Mouse (Mus musculus) forebrain, embryonic 15.5 days (tissue): ENCODE measurements at regions not wholly inside any gene's neighbourhood (a gene's known extent, or its start where the extent isn't known, plus 50 kb on each side); places are given as distances from the start of the nearest gene placed in this dataset.
A peak's percentile ranks its signal among the peaks of the same experiment; 100 is the strongest.
"Not testable (repeated sequence)": the region's sequence is repeated elsewhere in the genome, so short reads cannot be mapped to it uniquely, and the experiment has no call there.

Experiments used
- ATAC-seq: fragments of 200-750 bp; cut with Nextera tagmentation; replicated peaks from 2 replicates; pipeline ENCODE4 v1.8.0; 2017; ENCODE audit warnings: mild to moderate bottlenecking, moderate TSS enrichment, moderate library complexity
- H3K27ac ChIP-seq: fragments of 300-500 bp; sonication (generic); replicated peaks from 2 replicates; pipeline ENCODE4 v1.5.1; 2015; ENCODE audit warnings: mild to moderate bottlenecking, inconsistent platforms
- H3K27me3 ChIP-seq: fragments of 300-500 bp; sonication (generic); 2 replicates; pipeline ENCODE4 v1.6.1; 2015; ENCODE audit warnings: inconsistent platforms
- H3K36me3 ChIP-seq: fragments of 300-500 bp; sonication (generic); 2 replicates; pipeline ENCODE4 v1.6.1; 2015; ENCODE audit warnings: mild to moderate bottlenecking, inconsistent platforms
- H3K4me1 ChIP-seq: fragments of 300-500 bp; sonication (generic); 2 replicates; pipeline ENCODE4 v1.6.1; 2015; ENCODE audit warnings: inconsistent platforms
- H3K4me2 ChIP-seq: fragments of 300-500 bp; sonication (generic); replicated peaks from 2 replicates; pipeline ENCODE4 v1.6.1; 2015; ENCODE audit warnings: mild to moderate bottlenecking, inconsistent platforms
- H3K4me3 ChIP-seq: fragments of 300-500 bp; sonication (generic); 2 replicates; pipeline ENCODE4 v1.5.1; 2015; ENCODE audit warnings: mild to moderate bottlenecking, inconsistent platforms
- H3K9ac ChIP-seq: fragments of 300-500 bp; sonication (generic); replicated peaks from 2 replicates; pipeline ENCODE4 v1.6.1; 2015; ENCODE audit warnings: mild to moderate bottlenecking, inconsistent platforms
- H3K9me3 ChIP-seq: fragments of 300-500 bp; sonication (generic); 2 replicates; pipeline ENCODE4 v1.6.1; 2016; ENCODE audit warnings: inconsistent platforms
- WGBS: fragments of 180-500 bp; shearing (Covaris S2); methylation state at CpG from one replicate; pipeline ENCODE4 v1.1.7; 2015; ENCODE audit warnings: mixed read lengths; 5-methylcytosine and 5-hydroxymethylcytosine counted together

- Histone ChIP-seq H3K4me1 (0 out of 2 replicates have a peak, but pooled peaks cover 3% of the 10 kb centered on the region), H3K4me3 (no peak overlapping the region), H3K27me3 (no peaks in the 10 kb centered on the region), H3K9me3 (no peaks in the 10 kb centered on the region), H3K27ac (no peak overlapping the region; the same call in 1 of the 2 replicates), H3K9ac (no peak overlapping the region), H3K4me2 (no peak overlapping the region), H3K36me3 (no peaks in the 10 kb centered on the region)
- WGBS: 68% methylated on average over 9 of the region's 9 CpGs
- no peak for ATAC-seq
Measured at GRCm38 (mm10) chr15:92973651-92974229, 301.2 kb downstream of the Gxylt1 start.

GRCm38 (mm10) chr15:92965556-92965955, 309.4 kb downstream of the Gxylt1 start:
- no peak overlapping the region for H3K4me3 ChIP-seq
- no peaks in the 10 kb centered on the region for H3K36me3 ChIP-seq
- H3K27me3 ChIP-seq: no peaks in the 10 kb centered on the region
- no peak for ATAC-seq
- H3K4me2 ChIP-seq: no peak overlapping the region
- 91% methylated on average over 1 of the region's 1 CpGs for WGBS
- no peak overlapping the region for H3K27ac ChIP-seq
- no peaks in the 10 kb centered on the region for H3K4me1 ChIP-seq
- H3K9ac ChIP-seq: no peak overlapping the region
- H3K9me3 ChIP-seq: no peaks in the 10 kb centered on the region

- ATAC-seq: no peak
- WGBS: 86% methylated on average over 3 of the region's 3 CpGs
- Histone ChIP-seq H3K36me3 (no peaks in the 10 kb centered on the region), H3K4me3 (no peak overlapping the region), H3K4me1 (no peaks in the 10 kb centered on the region), H3K27me3 (no peaks in the 10 kb centered on the region), H3K9me3 (no peaks in the 10 kb centered on the region), H3K4me2 (no peak overlapping the region), H3K9ac (no peak overlapping the region), H3K27ac (no peak overlapping the region)
Measured at GRCm38 (mm10) chr15:92964901-92965300, 310.1 kb downstream of the Gxylt1 start.

GRCm38 (mm10) chr15:92964131-92964530, 310.8 kb downstream of the Gxylt1 start:
- Histone ChIP-seq H3K4me2 (no peak overlapping the region), H3K36me3 (no peaks in the 10 kb centered on the region), H3K4me1 (no peaks in the 10 kb centered on the region), H3K4me3 (no peak overlapping the region), H3K9ac (no peak overlapping the region), H3K27me3 (no peaks in the 10 kb centered on the region), H3K27ac (no peak overlapping the region), H3K9me3 (no peaks in the 10 kb centered on the region)
- WGBS: 95% methylated on average over 1 of the region's 1 CpGs
- no peak for ATAC-seq

GRCm38 (mm10) chr15:92950912-92951311, 324.1 kb downstream of the Gxylt1 start:
- WGBS: 91% methylated on average over 3 of the region's 3 CpGs
- H3K9me3 ChIP-seq: not testable (repeated sequence)

GRCm38 (mm10) chr15:92946216-92946615, 328.8 kb downstream of the Gxylt1 start:
- peaks cover 5% of the 10 kb centered on the region; the same call in 1 of the 2 replicates for H3K4me1 ChIP-seq
- no peaks in the 10 kb centered on the region for H3K9me3 ChIP-seq
- no peak for ATAC-seq
- no peak overlapping the region for H3K27ac ChIP-seq
- H3K9ac ChIP-seq: no peak overlapping the region
- WGBS: 25% methylated on average over 5 of the region's 5 CpGs
- H3K27me3 ChIP-seq: no peaks in the 10 kb centered on the region
- no peak overlapping the region for H3K4me3 ChIP-seq
- no peaks in the 10 kb centered on the region for H3K36me3 ChIP-seq
- no peak overlapping the region for H3K4me2 ChIP-seq

More at GRCm38 (mm10) chr15:92950912-92951311, 324.1 kb downstream of the Gxylt1 start:
- H3K4me3 ChIP-seq, H3K36me3 ChIP-seq, H3K27me3 ChIP-seq, ATAC-seq, H3K9ac ChIP-seq, H3K4me2 ChIP-seq, H3K4me1 ChIP-seq, H3K27ac ChIP-seq: not testable (repeated sequence)

GRCm38 (mm10) chr15:92903821-92904220, 371.2 kb downstream of the Gxylt1 start:
- Histone ChIP-seq H3K27ac (no peak overlapping the region), H3K36me3 (no peaks in the 10 kb centered on the region), H3K4me2 (no peak overlapping the region), H3K27me3 (no peaks in the 10 kb centered on the region), H3K4me3 (no peak overlapping the region), H3K9me3 (no peaks in the 10 kb centered on the region), H3K9ac (no peak overlapping the region), H3K4me1 (no peaks in the 10 kb centered on the region)
- ATAC-seq: no peak
- 70% methylated on average over 8 of the region's 8 CpGs for WGBS

GRCm38 (mm10) chr15:92897277-92897676, 377.7 kb downstream of the Gxylt1 start:
- H3K4me3 ChIP-seq: no peak overlapping the region
- H3K36me3 ChIP-seq: no peaks in the 10 kb centered on the region
- H3K9me3 ChIP-seq: no peaks in the 10 kb centered on the region
- H3K4me1 ChIP-seq: no peaks in the 10 kb centered on the region
- H3K27me3 ChIP-seq: no peaks in the 10 kb centered on the region
- 92% methylated on average over 7 of the region's 7 CpGs for WGBS
- H3K27ac ChIP-seq: no peak overlapping the region
- H3K9ac ChIP-seq: no peak overlapping the region
- ATAC-seq: no peak
- no peak overlapping the region for H3K4me2 ChIP-seq

GRCm38 (mm10) chr15:92895836-92896235, 379.1 kb downstream of the Gxylt1 start:
- H3K36me3 ChIP-seq: no peaks in the 10 kb centered on the region
- H3K4me1 ChIP-seq: no peaks in the 10 kb centered on the region
- H3K27ac ChIP-seq: no peak overlapping the region
- H3K9ac ChIP-seq: no peak overlapping the region
- ATAC-seq: no peak
- H3K27me3 ChIP-seq: no peaks in the 10 kb centered on the region
- no peak overlapping the region for H3K4me3 ChIP-seq
- no peak overlapping the region for H3K4me2 ChIP-seq
- WGBS: 80% methylated on average over 4 of the region's 4 CpGs
- H3K9me3 ChIP-seq: no peaks in the 10 kb centered on the region

GRCm38 (mm10) chr15:92876438-92876837, 398.5 kb downstream of the Gxylt1 start:
- Histone ChIP-seq H3K9me3 (no peaks in the 10 kb centered on the region), H3K4me1 (peaks cover 7% of the 10 kb centered on the region; the same call in 1 of the 2 replicates), H3K27ac (no peak overlapping the region), H3K36me3 (no peaks in the 10 kb centered on the region), H3K9ac (no peak overlapping the region), H3K4me3 (no peak overlapping the region), H3K4me2 (no peak overlapping the region), H3K27me3 (no peaks in the 10 kb centered on the region)
- no peak; the same call in 1 of the 2 replicates for ATAC-seq
- 48% methylated on average over 5 of the region's 5 CpGs for WGBS

- peak; percentile 94 for ATAC-seq
- no peaks in the 10 kb centered on the region for H3K4me1 ChIP-seq
- no peaks in the 10 kb centered on the region for H3K27me3 ChIP-seq
- H3K9me3 ChIP-seq: no peaks in the 10 kb centered on the region
- H3K9ac ChIP-seq: no peak overlapping the region
- H3K27ac ChIP-seq: peak overlapping the region; percentile 19; the same call in 1 of the 2 replicates
- no peak overlapping the region for H3K4me2 ChIP-seq
- 42% methylated on average over 5 of the region's 5 CpGs for WGBS
- H3K4me3 ChIP-seq: no peak overlapping the region
- no peaks in the 10 kb centered on the region for H3K36me3 ChIP-seq
Measured at GRCm38 (mm10) chr15:92864106-92864505, 410.9 kb downstream of the Gxylt1 start.

GRCm38 (mm10) chr15:92850854-92851253, 424.1 kb downstream of the Gxylt1 start:
- 69% methylated on average over 5 of the region's 5 CpGs for WGBS
- Histone ChIP-seq H3K27ac (no peak overlapping the region), H3K4me1 (peaks cover 7% of the 10 kb centered on the region; the same call in 1 of the 2 replicates), H3K4me2 (no peak overlapping the region), H3K36me3 (no peaks in the 10 kb centered on the region), H3K9ac (no peak overlapping the region), H3K27me3 (no peaks in the 10 kb centered on the region), H3K4me3 (no peak overlapping the region), H3K9me3 (no peaks in the 10 kb centered on the region)
- ATAC-seq: no peak

GRCm38 (mm10) chr15:92840035-92840434, 434.9 kb downstream of the Gxylt1 start:
- H3K27me3 ChIP-seq: no peaks in the 10 kb centered on the region
- no peak overlapping the region for H3K4me3 ChIP-seq
- peak; percentile 32; the same call in 1 of the 2 replicates for ATAC-seq
- H3K4me2 ChIP-seq: no peak overlapping the region
- no peaks in the 10 kb centered on the region for H3K9me3 ChIP-seq
- H3K27ac ChIP-seq: peak overlapping the region; percentile 20; the same call in 1 of the 2 replicates
- peaks cover 11% of the 10 kb centered on the region for H3K4me1 ChIP-seq
- H3K36me3 ChIP-seq: no peaks in the 10 kb centered on the region
- H3K9ac ChIP-seq: no peak overlapping the region
- 64% methylated on average over 5 of the region's 5 CpGs for WGBS
